Mouse (Mus musculus) heart, adult 2 months (tissue): ENCODE measurements around the gene Slc35c2. TPM values are rescaled to one million over a fixed set of nuclear protein-coding genes. Genes with fewer than 3 reads are reported as not detected.

Experiments
- DNase-seq, 2 experiments: peaks; one replicate each; pipeline ENCODE4 v3.0.0; 2021
- H3K27ac ChIP-seq: fragments of 200-600 bp; 2 replicates; pipeline ENCODE4 v1.8.1; 2022
- H3K27me3 ChIP-seq: fragments of 200-500 bp; 2 replicates; pipeline ENCODE4 v1.6.1; 2012; ENCODE audit warnings: mild to moderate bottlenecking, low read length, inconsistent platforms, mixed read lengths; ENCODE audit not compliant: control insufficient read depth, insufficient read depth
- H3K36me3 ChIP-seq: fragments of 200-500 bp; 2 replicates; pipeline ENCODE4 v1.6.1; 2012; ENCODE audit warnings: low read length, inconsistent platforms; ENCODE audit not compliant: control insufficient read depth, insufficient read depth
- H3K4me1 ChIP-seq: fragments of 200-500 bp; 2 replicates; pipeline ENCODE4 v1.6.1; 2011; ENCODE audit warnings: low read length; ENCODE audit not compliant: control insufficient read depth, insufficient read depth
- H3K4me3 ChIP-seq: fragments of 200-600 bp; 2 replicates; pipeline ENCODE4 v1.8.1; 2022
- H3K79me2 ChIP-seq: fragments of 200-500 bp; replicated peaks from 2 replicates; pipeline ENCODE4 v1.6.1; 2012; ENCODE audit warnings: mild to moderate bottlenecking, inconsistent platforms, low read length, moderate library complexity, mixed read lengths; ENCODE audit not compliant: control insufficient read depth, insufficient read depth
- H3K9ac ChIP-seq: fragments of 200-500 bp; 2 replicates; pipeline ENCODE4 v1.6.1; 2012; ENCODE audit warnings: low read depth, mild to moderate bottlenecking, control low read depth, inconsistent platforms, low read length, mixed read lengths
- CTCF ChIP-seq: fragments of 200-600 bp; IDR thresholded peaks from 2 replicates; pipeline ENCODE4 v1.8.1; 2022; ENCODE audit warnings: antibody characterized with exemption, mild to moderate bottlenecking, moderate library complexity
- EP300 ChIP-seq: fragments of 200-500 bp; IDR thresholded peaks from 2 replicates; pipeline ENCODE4 v1.6.1; 2011; ENCODE audit warnings: low read depth, low read length, control low read depth; ENCODE audit not compliant: insufficient read depth
- POLR2A ChIP-seq: fragments of 200-500 bp; IDR thresholded peaks from 2 replicates; pipeline ENCODE4 v1.6.1; 2011; ENCODE audit warnings: mild to moderate bottlenecking, low read depth, low read length, control low read depth; ENCODE audit not compliant: insufficient read depth
- WGBS: fragments of 180-500 bp; shearing (Covaris S2); methylation state at CpG from one replicate; pipeline ENCODE4 v1.1.7; 2018; 5-methylcytosine and 5-hydroxymethylcytosine counted together
- intact Hi-C: fragments of 180-260 bp; cut with DNase I; formaldehyde crosslinking; loops from one replicate; pipeline ENCODE4 v1.15.1; 2025
- polyA plus RNA-seq: library from polyadenylated mRNA; depleted of rRNA; stranded (reverse); fragments of >200 nt; gene quantifications from 2 replicates; pipeline ENCODE4 v1.2.3, GENCODE M21; 2012
- total RNA-seq, 2 experiments: library from RNA; stranded (reverse); gene quantifications; 2 replicates each; pipeline ENCODE4 v1.2.3; 2021

Slc35c2 gene
- total and polyA plus RNA-seq, 3 experiments: 15.9 to 46.4 (median 18.1) TPM

DNA sequence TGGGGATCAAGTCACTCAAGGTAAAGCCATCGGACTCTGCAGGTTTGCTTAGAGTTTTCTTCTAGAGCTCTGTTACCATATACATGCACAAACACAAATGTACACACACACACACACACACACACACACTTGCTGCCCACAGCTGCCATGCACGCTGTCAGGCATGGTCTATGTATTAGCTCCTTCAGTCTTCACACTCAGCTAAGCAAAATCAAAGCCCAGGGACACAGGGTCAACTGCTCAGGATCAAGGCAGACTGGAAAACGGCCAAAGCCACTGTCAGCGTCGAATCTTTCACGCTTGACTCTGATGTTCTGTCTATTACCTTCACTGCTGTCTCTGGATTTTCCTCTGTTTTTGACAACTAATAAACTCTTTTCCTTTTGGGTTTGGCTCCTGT lies 13.2 kb upstream of the Slc35c2 start:
- DNase-seq: no peak
- Histone ChIP-seq H3K4me1 (no peaks in the 10 kb centered on the region), H3K4me3 (no peak overlapping the region), H3K9ac (no peak overlapping the region), H3K79me2 (no peaks in the 10 kb centered on the region), H3K27me3 (no peaks in the 10 kb centered on the region), H3K27ac (no peak overlapping the region), H3K36me3 (no peaks in the 10 kb centered on the region)
- WGBS: 90% methylated on average over 6 of the region's 6 CpGs
- intact Hi-C loops: no loop called here
- TF ChIP-seq CTCF: no peak
- no peak for TF ChIP-seq POLR2A
- no peak for TF ChIP-seq EP300

- H3K4me1 ChIP-seq: no peaks in the 10 kb centered on the region
- H3K4me3 ChIP-seq: no peak overlapping the region
- H3K27me3 ChIP-seq: no peaks in the 10 kb centered on the region
- H3K79me2 ChIP-seq: no peaks in the 10 kb centered on the region
- DNase-seq: no peak
- TF ChIP-seq EP300 (no peak), POLR2A (no peak)
- intact Hi-C loops: no loop called here
- no peaks in the 10 kb centered on the region for H3K36me3 ChIP-seq
- no peak overlapping the region for H3K27ac ChIP-seq
- 84% methylated on average over 8 of the region's 8 CpGs for WGBS
- no peak overlapping the region for H3K9ac ChIP-seq
Measured at GRCm38 (mm10) chr2:165300424-165300823, 12.8 kb upstream of the Slc35c2 start.

DNA sequence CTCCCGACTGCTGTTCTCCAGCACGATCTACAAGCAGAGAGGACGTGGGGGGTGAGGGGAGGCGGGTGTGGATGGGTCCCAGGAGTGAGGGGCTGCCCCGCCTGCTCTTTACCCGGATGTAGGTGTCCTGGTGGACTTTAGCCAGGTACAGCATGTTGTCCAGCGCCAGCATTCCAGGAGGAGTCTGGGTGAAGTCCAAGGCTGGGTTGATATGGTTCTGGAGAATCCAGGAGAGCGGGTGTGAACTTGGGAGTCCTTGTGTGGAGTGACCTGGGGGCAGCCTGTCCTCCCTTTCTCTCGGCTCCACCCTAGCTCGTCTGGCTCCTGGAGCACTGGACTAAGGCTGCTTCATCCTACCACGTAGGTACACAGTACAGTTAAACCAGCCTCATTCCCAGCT lies 9.8 kb upstream of the Slc35c2 start:
- intact Hi-C loops: no loop called here
- no peak for DNase-seq
- Histone ChIP-seq H3K9ac (no peak overlapping the region), H3K27ac (no peak overlapping the region), H3K79me2 (no peaks in the 10 kb centered on the region), H3K4me1 (no peaks in the 10 kb centered on the region), H3K36me3 (no peaks in the 10 kb centered on the region), H3K27me3 (no peaks in the 10 kb centered on the region), H3K4me3 (no peak overlapping the region)
- TF ChIP-seq EP300 (no peak), CTCF (no peak), POLR2A (no peak)
- WGBS: 82% methylated on average over 11 of the region's 11 CpGs

DNA sequence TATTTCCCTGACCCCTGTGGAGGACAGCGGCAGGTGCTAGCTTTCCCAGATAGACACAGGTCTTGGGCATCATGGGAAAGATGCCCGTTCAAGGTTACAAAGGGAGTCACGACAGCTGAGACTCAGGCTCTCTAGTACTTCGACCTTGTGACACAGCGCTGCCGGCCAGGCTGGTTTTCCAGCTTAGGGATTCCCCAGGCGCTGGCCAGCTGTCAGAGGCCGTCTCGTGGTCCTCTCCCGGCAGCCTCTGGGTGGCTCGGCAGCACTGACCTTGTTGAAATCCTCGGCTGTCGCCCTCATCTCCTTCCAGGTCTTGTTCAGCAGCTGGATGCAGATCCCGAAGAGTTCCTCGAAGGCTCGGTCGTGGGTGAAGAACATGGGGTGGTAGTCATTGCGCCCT lies 8.9 kb upstream of the Slc35c2 start:
- no peak overlapping the region for H3K9ac ChIP-seq
- no peaks in the 10 kb centered on the region for H3K4me1 ChIP-seq
- H3K4me3 ChIP-seq: no peak overlapping the region
- intact Hi-C loops: no loop called here
- 80% methylated on average over 18 of the region's 18 CpGs for WGBS
- no peak for TF ChIP-seq POLR2A
- TF ChIP-seq CTCF: no peak
- no peak for TF ChIP-seq EP300
- no peaks in the 10 kb centered on the region for H3K36me3 ChIP-seq
- H3K79me2 ChIP-seq: no peaks in the 10 kb centered on the region
- DNase-seq: peak in 1 of 2 experiments; percentile 54
- no peak overlapping the region for H3K27ac ChIP-seq
- no peaks in the 10 kb centered on the region for H3K27me3 ChIP-seq

DNA sequence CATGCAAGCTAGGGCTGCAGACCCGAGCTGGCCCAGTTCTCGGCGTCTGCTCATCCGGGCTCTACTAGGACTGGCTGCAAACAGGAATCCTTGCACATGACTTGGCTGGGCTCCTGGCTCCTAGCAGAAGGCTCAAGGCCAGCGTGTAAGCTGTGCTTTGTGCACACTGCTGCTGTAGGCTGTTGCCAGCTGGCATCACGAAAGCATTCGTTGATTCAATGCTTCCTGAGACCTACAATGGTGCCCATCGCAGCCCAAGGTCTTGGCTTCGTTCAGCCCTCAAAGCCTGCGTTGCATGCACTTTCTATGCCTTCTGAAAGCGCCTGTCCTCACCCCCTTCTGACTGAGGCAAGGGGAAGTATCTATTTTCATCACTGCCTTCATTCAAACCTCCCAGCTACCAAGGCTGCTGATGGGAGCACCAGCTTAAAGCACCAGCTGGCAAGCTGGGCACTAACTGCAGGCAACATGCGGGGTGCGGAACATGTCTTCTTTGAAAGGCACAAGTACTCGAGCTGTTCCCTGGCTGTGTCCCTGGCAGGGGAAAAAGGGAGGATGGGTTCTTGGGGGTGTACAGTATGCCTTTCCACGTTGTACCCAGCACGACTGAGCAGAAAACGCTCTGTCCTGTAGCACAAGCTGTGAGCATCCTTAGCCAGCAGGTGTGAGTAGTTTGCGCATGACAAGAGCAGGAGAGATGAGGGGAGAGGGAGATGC lies 804 bp upstream of the Slc35c2 start:
- H3K79me2 ChIP-seq: 0 out of 2 replicates have a peak, but pooled peaks cover 2% of the 10 kb centered on the region
- H3K27ac ChIP-seq: peak overlapping the region; percentile 66
- peak; percentile 81 to 88 for DNase-seq
- 27% methylated on average over 18 of the region's 18 CpGs for WGBS
- TF ChIP-seq CTCF: no peak
- 0 out of 2 replicates have a peak, but pooled peaks have one; percentile 64 for TF ChIP-seq EP300
- no peak for TF ChIP-seq POLR2A
- no peaks in the 10 kb centered on the region for H3K27me3 ChIP-seq
- no peaks in the 10 kb centered on the region for H3K36me3 ChIP-seq
- H3K9ac ChIP-seq: peak overlapping the region; percentile 21; the same call in 1 of the 2 replicates
- H3K4me1 ChIP-seq: peaks cover 12% of the 10 kb centered on the region
- peak overlapping the region; percentile 56 for H3K4me3 ChIP-seq
- intact Hi-C loops: loop anchor here (5.0 kb wide), 1 partner anchor 39 kb away; the partner anchor contains the start of gene Elmo2

DNA sequence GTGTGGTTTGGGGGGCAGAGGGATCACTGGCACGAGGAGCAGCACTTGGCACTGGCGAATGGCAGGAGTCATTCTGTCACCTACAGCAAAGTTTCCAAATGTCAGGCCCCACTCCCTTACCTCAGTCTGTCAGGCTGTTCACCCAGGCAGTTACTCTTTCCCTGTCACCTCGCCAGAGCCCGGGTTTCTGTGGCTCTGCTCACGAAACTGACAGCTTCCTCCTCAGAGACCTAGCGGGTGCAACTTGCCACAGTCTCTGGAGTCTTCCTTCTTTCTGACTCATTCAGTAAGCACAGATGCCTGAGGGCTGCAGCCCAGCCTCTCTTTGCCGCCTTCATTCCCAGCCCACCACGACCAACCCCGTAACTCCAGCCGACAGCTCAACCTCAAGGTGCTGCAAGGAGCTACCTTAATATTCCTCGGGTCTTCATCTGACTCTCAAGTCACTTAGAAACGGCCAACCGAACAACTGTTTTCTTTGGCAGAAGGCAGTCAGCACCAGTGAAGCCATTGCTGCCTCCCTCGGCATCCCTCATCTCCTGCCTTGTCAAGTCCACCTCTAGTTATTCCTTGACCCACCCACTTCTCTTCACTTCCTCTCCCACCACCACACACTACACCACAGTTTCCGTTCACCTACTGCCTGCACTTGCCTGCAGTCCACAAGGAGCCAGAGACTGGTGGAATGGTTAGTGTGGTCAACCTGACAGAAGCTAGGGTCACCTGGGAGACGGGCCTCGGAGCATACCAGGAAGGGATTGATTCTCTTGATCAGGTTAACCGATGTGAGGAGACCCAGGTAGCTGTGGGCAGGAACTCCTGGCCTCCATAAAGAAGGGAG lies 1.1 kb downstream of the Slc35c2 start:
- no peaks in the 10 kb centered on the region for H3K36me3 ChIP-seq
- H3K4me1 ChIP-seq: peaks cover 12% of the 10 kb centered on the region
- H3K79me2 ChIP-seq: 0 out of 2 replicates have a peak, but pooled peaks cover 2% of the 10 kb centered on the region
- H3K4me3 ChIP-seq: peak overlapping the region; percentile 56; the same call in 1 of the 2 replicates
- 54% methylated on average over 18 of the region's 18 CpGs for WGBS
- peak overlapping the region; percentile 88 for H3K9ac ChIP-seq
- no peak for TF ChIP-seq CTCF
- TF ChIP-seq POLR2A: no peak
- no peak for TF ChIP-seq EP300
- peak in 1 of 2 experiments; percentile 28 for DNase-seq
- H3K27ac ChIP-seq: no peak overlapping the region; the same call in 1 of the 2 replicates
- no peaks in the 10 kb centered on the region for H3K27me3 ChIP-seq
- intact Hi-C loops: loop anchor here (5.0 kb wide), 1 partner anchor 41 kb away; the partner anchor contains the start of gene Elmo2
